Mouse (Mus musculus): ENCODE measurements around the gene Stard5. TPM values are rescaled to one million over a fixed set of nuclear protein-coding genes. Genes with fewer than 3 reads are reported as not detected.

Stard5 gene
- polyA plus RNA-seq, 1 experiment from 2014 or later, result 13.4 TPM

GRCm38 (mm10) chr7:83650638-83651037 lies 18.9 kb downstream of the Stard5 start:
- H3K36me3 ChIP-seq (ENCODE audit: insufficient read depth, low read length), result no peaks in the 10 kb centered on the region
- no peak for ATAC-seq
- H3K4me3 ChIP-seq (ENCODE audit: low read depth, low read length), result no peak overlapping the region
- no peak for DNase-seq (ENCODE audit: low spot score)
- H3K9me3 ChIP-seq (ENCODE audit: low read length), result no peaks in the 10 kb centered on the region
- WGBS, result 68% methylated on average over 5 of the region's 5 CpGs
- no peaks in the 10 kb centered on the region for H3K4me1 ChIP-seq (ENCODE audit: insufficient read depth, low read depth, low read length)
- TF ChIP-seq EP300 (IDR thresholded peaks at IDR 0.05) (no peak), CTCF (IDR thresholded peaks at IDR 0.05) (no peak)
- H3K4me2 ChIP-seq (replicated peaks; ENCODE audit: low read depth, low read length), result no peak overlapping the region
- no peaks in the 10 kb centered on the region for H3K27me3 ChIP-seq (replicated peaks; ENCODE audit: insufficient read depth, low read length)
- H3K9ac ChIP-seq (replicated peaks; ENCODE audit: low read depth), result no peak overlapping the region
- no peak overlapping the region for H3K27ac ChIP-seq (ENCODE audit: low read length)

DNA sequence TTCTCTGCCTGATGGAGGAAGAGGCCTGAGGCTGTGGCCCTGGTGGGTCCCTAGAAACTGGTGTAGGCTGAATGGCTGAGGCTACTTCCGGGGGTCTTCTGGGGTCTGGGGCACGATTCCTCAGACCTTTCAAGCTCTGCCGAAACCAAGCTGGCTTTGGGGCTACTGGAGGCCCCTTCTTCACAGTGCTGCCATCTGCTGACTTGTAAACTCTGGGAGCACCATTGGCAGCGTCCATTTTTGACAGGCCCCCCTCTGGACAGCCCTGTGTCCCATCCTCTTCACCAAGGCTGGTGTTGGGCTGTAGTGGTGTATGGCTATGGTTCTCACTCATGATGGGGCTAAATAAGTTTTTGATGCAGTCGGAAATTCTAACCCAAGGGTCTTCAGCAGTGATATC lies 20.7 kb downstream of the Stard5 start:
- WGBS, result 81% methylated on average over 5 of the region's 5 CpGs
- Histone ChIP-seq H3K4me3 (ENCODE audit: low read depth, low read length) (no peak overlapping the region), H3K4me2 (replicated peaks; ENCODE audit: low read depth, low read length) (no peak overlapping the region), H3K27ac (ENCODE audit: low read length) (no peak overlapping the region), H3K27me3 (replicated peaks; ENCODE audit: insufficient read depth, low read length) (no peaks in the 10 kb centered on the region), H3K9me3 (ENCODE audit: low read length) (no peaks in the 10 kb centered on the region), H3K9ac (replicated peaks; ENCODE audit: low read depth) (no peak overlapping the region), H3K36me3 (ENCODE audit: insufficient read depth, low read length) (no peaks in the 10 kb centered on the region), H3K4me1 (ENCODE audit: insufficient read depth, low read depth, low read length) (no peaks in the 10 kb centered on the region)
- TF ChIP-seq EP300 (IDR thresholded peaks at IDR 0.05), result no peak
- TF ChIP-seq CTCF (IDR thresholded peaks at IDR 0.05), result no peak
- DNase-seq (ENCODE audit: low spot score) (no peak), ATAC-seq (no peak)

GRCm38 (mm10) chr7:83653605-83654051 lies 21.9 kb downstream of the Stard5 start:
- no peaks in the 10 kb centered on the region for H3K36me3 ChIP-seq (ENCODE audit: insufficient read depth, low read length)
- WGBS, result 78% methylated on average over 2 of the region's 2 CpGs
- H3K27me3 ChIP-seq (replicated peaks; ENCODE audit: insufficient read depth, low read length), result no peaks in the 10 kb centered on the region
- no peak overlapping the region for H3K9ac ChIP-seq (replicated peaks; ENCODE audit: low read depth)
- H3K27ac ChIP-seq (ENCODE audit: low read length), result no peak overlapping the region
- peak; percentile 18 for DNase-seq (ENCODE audit: low spot score)
- H3K4me1 ChIP-seq (ENCODE audit: insufficient read depth, low read depth, low read length), result no peaks in the 10 kb centered on the region
- H3K4me3 ChIP-seq (ENCODE audit: low read depth, low read length), result no peak overlapping the region
- no peaks in the 10 kb centered on the region for H3K9me3 ChIP-seq (ENCODE audit: low read length)
- no peak overlapping the region for H3K4me2 ChIP-seq (replicated peaks; ENCODE audit: low read depth, low read length)
- TF ChIP-seq EP300 (IDR thresholded peaks at IDR 0.05) (no peak), CTCF (IDR thresholded peaks at IDR 0.05) (no peak)
- ATAC-seq, result no peak

GRCm38 (mm10) chr7:83654196-83654595 lies 22.4 kb downstream of the Stard5 start:
- no peaks in the 10 kb centered on the region for H3K9me3 ChIP-seq (ENCODE audit: low read length)
- no peak overlapping the region for H3K4me3 ChIP-seq (ENCODE audit: low read depth, low read length)
- 68% methylated on average over 2 of the region's 2 CpGs for WGBS

DNA sequence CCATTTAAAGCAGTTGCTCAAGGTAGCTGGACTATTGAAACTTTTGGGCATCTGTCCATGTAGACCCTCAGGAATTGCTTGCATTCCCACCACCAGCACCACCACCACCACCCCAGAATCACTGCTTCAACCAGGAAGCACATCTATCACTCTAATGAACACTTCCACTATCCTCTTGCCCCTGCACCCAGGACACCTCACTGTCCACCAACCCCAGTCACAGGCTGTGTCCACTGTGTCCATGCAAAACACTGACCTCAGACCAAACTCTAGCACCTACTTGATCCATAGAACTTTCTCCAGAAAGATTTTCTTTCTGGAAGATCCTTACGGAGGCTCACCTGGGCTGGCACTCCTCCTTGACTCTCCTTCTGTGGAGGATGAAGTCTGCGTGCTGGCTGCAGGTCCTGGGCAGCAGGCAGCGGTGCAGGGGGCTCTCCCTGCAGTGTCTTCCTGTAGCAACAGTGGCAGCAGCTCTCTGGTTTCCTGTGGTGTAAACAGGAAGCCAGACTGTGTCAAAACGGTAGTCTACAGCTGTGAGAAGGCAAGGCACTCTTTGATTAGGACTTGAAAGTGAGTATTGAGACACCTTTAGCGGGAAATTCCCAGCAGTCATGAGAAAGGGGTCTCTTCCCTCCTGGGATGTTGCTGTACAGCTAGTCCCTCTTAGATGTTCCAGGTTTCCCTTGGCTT lies 23.3 kb downstream of the Stard5 start:
- H3K27ac ChIP-seq (ENCODE audit: low read length), result 0 out of 2 replicates have a peak overlapping the region, but pooled peaks have one; percentile 2
- H3K4me2 ChIP-seq (replicated peaks; ENCODE audit: low read depth, low read length), result 0 out of 2 replicates have a peak overlapping the region, but pooled peaks have one; percentile 8
- no peak overlapping the region for H3K9ac ChIP-seq (replicated peaks; ENCODE audit: low read depth)
- H3K4me3 ChIP-seq (ENCODE audit: low read depth, low read length), result no peak overlapping the region; the same call in 1 of the 2 replicates
- no peaks in the 10 kb centered on the region for H3K36me3 ChIP-seq (ENCODE audit: insufficient read depth, low read length)
- WGBS, result 37% methylated on average over 5 of the region's 5 CpGs
- no peaks in the 10 kb centered on the region for H3K27me3 ChIP-seq (replicated peaks; ENCODE audit: insufficient read depth, low read length)
- no peaks in the 10 kb centered on the region for H3K4me1 ChIP-seq (ENCODE audit: insufficient read depth, low read depth, low read length)
- H3K9me3 ChIP-seq (ENCODE audit: low read length), result no peaks in the 10 kb centered on the region
- TF ChIP-seq EP300 (IDR thresholded peaks at IDR 0.05) (0 out of 2 replicates have a peak, but pooled peaks have one; percentile 37), CTCF (IDR thresholded peaks at IDR 0.05) (no peak)
- ATAC-seq, result peak; percentile 36; the same call in 1 of the 2 replicates
- peak; percentile 36 for DNase-seq (ENCODE audit: low spot score)

More at GRCm38 (mm10) chr7:83654196-83654595, 22.4 kb downstream of the Stard5 start:
- TF ChIP-seq CTCF (IDR thresholded peaks at IDR 0.05), result no peak
- no peak for TF ChIP-seq EP300 (IDR thresholded peaks at IDR 0.05)
- DNase-seq (ENCODE audit: low spot score) (no peak), ATAC-seq (no peak)
- H3K27ac ChIP-seq (ENCODE audit: low read length), result no peak overlapping the region
- H3K36me3 ChIP-seq (ENCODE audit: insufficient read depth, low read length), result no peaks in the 10 kb centered on the region
- no peak overlapping the region for H3K4me2 ChIP-seq (replicated peaks; ENCODE audit: low read depth, low read length)
- H3K27me3 ChIP-seq (replicated peaks; ENCODE audit: insufficient read depth, low read length), result no peaks in the 10 kb centered on the region
- no peak overlapping the region for H3K9ac ChIP-seq (replicated peaks; ENCODE audit: low read depth)
- H3K4me1 ChIP-seq (ENCODE audit: insufficient read depth, low read depth, low read length), result no peaks in the 10 kb centered on the region

DNA sequence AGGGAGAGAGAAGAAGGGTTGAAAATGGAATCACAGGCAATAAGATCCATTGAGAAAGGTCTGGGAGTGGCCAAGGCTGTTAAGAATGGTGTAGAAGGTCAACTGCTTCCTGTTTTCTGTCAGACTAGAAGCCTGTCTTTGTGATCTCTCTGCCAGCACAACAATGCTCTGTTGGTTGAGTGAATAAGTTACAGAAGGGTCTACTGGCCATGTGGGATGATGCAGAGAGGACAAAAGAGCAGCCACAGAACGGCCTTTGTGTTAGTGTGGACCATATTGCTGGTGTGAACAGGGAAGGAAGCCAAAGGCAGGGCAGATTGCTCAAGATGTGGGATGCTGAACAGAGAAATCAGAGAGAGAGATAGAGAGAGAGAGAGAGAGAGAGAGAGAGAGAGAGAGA lies 27.0 kb downstream of the Stard5 start:
- no peak overlapping the region for H3K4me3 ChIP-seq (ENCODE audit: low read depth, low read length)
- H3K27me3 ChIP-seq (replicated peaks; ENCODE audit: insufficient read depth, low read length), result no peaks in the 10 kb centered on the region
- TF ChIP-seq CTCF (IDR thresholded peaks at IDR 0.05) (no peak), EP300 (IDR thresholded peaks at IDR 0.05) (no peak)
- H3K9me3 ChIP-seq (ENCODE audit: low read length), result no peaks in the 10 kb centered on the region
- ATAC-seq (0 out of 2 replicates have a peak, but pooled peaks have one; percentile 43), DNase-seq (ENCODE audit: low spot score) (peak; percentile 55)
- 0 out of 2 replicates have a peak overlapping the region, but pooled peaks have one; percentile 23 for H3K27ac ChIP-seq (ENCODE audit: low read length)
- no peak overlapping the region for H3K4me2 ChIP-seq (replicated peaks; ENCODE audit: low read depth, low read length)
- no peak overlapping the region for H3K9ac ChIP-seq (replicated peaks; ENCODE audit: low read depth)
- H3K36me3 ChIP-seq (ENCODE audit: insufficient read depth, low read length), result no peaks in the 10 kb centered on the region
- H3K4me1 ChIP-seq (ENCODE audit: insufficient read depth, low read depth, low read length), result no peaks in the 10 kb centered on the region
- WGBS, result 24% methylated on average over 1 of the region's 1 CpGs

All from lung, postnatal 0 days (tissue).